Mouse (Mus musculus) left cerebral cortex, adult 2 months (tissue): ENCODE results near the gene Cenpj. TPM values are rescaled to one million over a fixed set of nuclear protein-coding genes. Genes with fewer than 3 reads are reported as not detected.

Experiments
- DNase-seq, 2 experiments: peaks; one replicate each; pipeline ENCODE4 v3.0.0; 2021 to 2022; ENCODE audit warnings: low spot score in 2 of 2, mixed read lengths in 1 of 2; ENCODE audit errors: extremely low spot score in 1 of 2
- H3K27ac ChIP-seq: fragments of 200-600 bp; 2 replicates; pipeline ENCODE4 v1.8.1; 2022
- H3K4me3 ChIP-seq: fragments of 200-600 bp; 2 replicates; pipeline ENCODE4 v1.8.1; 2022
- CTCF ChIP-seq: fragments of 200-600 bp; IDR thresholded peaks from 2 replicates; pipeline ENCODE4 v1.8.1; 2022; ENCODE audit warnings: antibody characterized with exemption, mild to moderate bottlenecking, moderate library complexity
- intact Hi-C: fragments of 180-260 bp; cut with DNase I; formaldehyde crosslinking; loops from one replicate; pipeline ENCODE4 v1.15.1; 2025
- total RNA-seq, 2 experiments: library from RNA; stranded (reverse); gene quantifications; 2 replicates each; pipeline ENCODE4 v1.2.3; 2021

Gene Cenpj
- total RNA-seq, 2 experiments from 2014 or later: 2.3 to 3.5 TPM

- no peak for DNase-seq
- intact Hi-C loops: loop anchor here (10.0 kb wide), 1 partner anchor 199 kb away; the partner anchor contains the start of gene Pspc1
Observed at GRCm38 (mm10) chr14:56575969-56576901, 1.0 kb upstream of the Cenpj start.

GRCm38 (mm10) chr14:56572546-56572945 lies 2.7 kb downstream of the Cenpj start:
- TF ChIP-seq CTCF: no peak
- no peak for DNase-seq
- Histone ChIP-seq H3K27ac (no peak overlapping the region), H3K4me3 (no peak overlapping the region)
- intact Hi-C loops: loop anchor here (2.0 to 10.0 kb wide), 2 partner anchors 96 to 202 kb away; partner anchors contain the start of genes Mphosph8 and Pspc1

More at GRCm38 (mm10) chr14:56575969-56576901, 1.0 kb upstream of the Cenpj start:
- peak overlapping the region; percentile 69 for H3K4me3 ChIP-seq
- TF ChIP-seq CTCF: no peak
- no peak overlapping the region for H3K27ac ChIP-seq

GRCm38 (mm10) chr14:56571310-56572093 lies 3.7 kb downstream of the Cenpj start:
- TF ChIP-seq CTCF: no peak
- intact Hi-C loops: loop anchor here (2.0 to 10.0 kb wide), 2 partner anchors 97 to 203 kb away; partner anchors contain the start of genes Mphosph8 and Pspc1
- Histone ChIP-seq H3K4me3 (peak overlapping the region; percentile 81), H3K27ac (peak overlapping the region; percentile 37; the same call in 1 of the 2 replicates)
- peak; percentile 92 to 93 for DNase-seq

- DNase-seq: no peak
- intact Hi-C loops: no loop called here
- no peak overlapping the region for H3K4me3 ChIP-seq
- TF ChIP-seq CTCF: no peak
- no peak overlapping the region for H3K27ac ChIP-seq
Observed at GRCm38 (mm10) chr14:56569041-56569440, 6.2 kb downstream of the Cenpj start.

- Histone ChIP-seq H3K4me3 (no peak overlapping the region), H3K27ac (no peak overlapping the region)
- intact Hi-C loops: no loop called here
- no peak for TF ChIP-seq CTCF
- DNase-seq: no peak
Observed at GRCm38 (mm10) chr14:56567476-56567875, 7.7 kb downstream of the Cenpj start.

GRCm38 (mm10) chr14:56559134-56559533 lies 16.1 kb downstream of the Cenpj start:
- intact Hi-C loops: no loop called here

GRCm38 (mm10) chr14:56554716-56555115 lies 20.5 kb downstream of the Cenpj start:
- no peak overlapping the region for H3K4me3 ChIP-seq
- no peak for TF ChIP-seq CTCF
- intact Hi-C loops: no loop called here
- no peak overlapping the region for H3K27ac ChIP-seq
- DNase-seq: no peak

More at GRCm38 (mm10) chr14:56559134-56559533, 16.1 kb downstream of the Cenpj start:
- H3K27ac ChIP-seq: no peak overlapping the region
- no peak for TF ChIP-seq CTCF
- H3K4me3 ChIP-seq: no peak overlapping the region
- DNase-seq: no peak

- TF ChIP-seq CTCF: no peak
- no peak for DNase-seq
- intact Hi-C loops: no loop called here
- Histone ChIP-seq H3K27ac (no peak overlapping the region), H3K4me3 (no peak overlapping the region)
Observed at GRCm38 (mm10) chr14:56553331-56553730, 21.9 kb downstream of the Cenpj start.

- intact Hi-C loops: no loop called here
- TF ChIP-seq CTCF: no peak
- no peak for DNase-seq
- Histone ChIP-seq H3K4me3 (no peak overlapping the region), H3K27ac (no peak overlapping the region)
Observed at GRCm38 (mm10) chr14:56552924-56553323, 22.3 kb downstream of the Cenpj start.

GRCm38 (mm10) chr14:56550960-56551359 lies 24.3 kb downstream of the Cenpj start:
- DNase-seq: no peak
- intact Hi-C loops: no loop called here
- Histone ChIP-seq H3K4me3 (no peak overlapping the region), H3K27ac (no peak overlapping the region)
- TF ChIP-seq CTCF: no peak

- H3K4me3 ChIP-seq: no peak overlapping the region
- TF ChIP-seq CTCF: no peak
Observed at GRCm38 (mm10) chr14:56545491-56545890, 29.7 kb downstream of the Cenpj start.

GRCm38 (mm10) chr14:56544946-56545345 lies 30.3 kb downstream of the Cenpj start:
- no peak for DNase-seq
- TF ChIP-seq CTCF: no peak
- Histone ChIP-seq H3K27ac (no peak overlapping the region), H3K4me3 (no peak overlapping the region)
- intact Hi-C loops: no loop called here

More at GRCm38 (mm10) chr14:56545491-56545890, 29.7 kb downstream of the Cenpj start:
- intact Hi-C loops: no loop called here
- no peak for DNase-seq
- H3K27ac ChIP-seq: no peak overlapping the region
